Mouse (Mus musculus): ENCODE measurements around the gene 1700001P01Rik.

GRCm38 (mm10) chr11:97815736-97816135, 40.0 kb upstream of the 1700001P01Rik start:
- TF ChIP-seq GATA1 (IDR thresholded peaks at IDR 0.05; ENCODE audit: borderline replicate concordance, low read length) (no peak), FLI1 (IDR thresholded peaks at IDR 0.05; ENCODE audit: low read length) (no peak)
